Mouse (Mus musculus) olfactory bulb, adult 2 months (tissue): ENCODE measurements around the gene Mtpn.

Source experiments
- CTCF ChIP-seq: fragments of 200-500 bp; IDR thresholded peaks from 2 replicates; pipeline ENCODE4 v1.5.1; 2012; ENCODE audit warnings: low read depth, mild to moderate bottlenecking, low read length, moderate library complexity; ENCODE audit not compliant: insufficient read depth
- POLR2A ChIP-seq: fragments of 200-500 bp; IDR thresholded peaks from 2 replicates; pipeline ENCODE4 v1.6.1; 2012; ENCODE audit warnings: mild to moderate bottlenecking, low read depth, low read length, moderate library complexity; ENCODE audit not compliant: insufficient read depth

DNA sequence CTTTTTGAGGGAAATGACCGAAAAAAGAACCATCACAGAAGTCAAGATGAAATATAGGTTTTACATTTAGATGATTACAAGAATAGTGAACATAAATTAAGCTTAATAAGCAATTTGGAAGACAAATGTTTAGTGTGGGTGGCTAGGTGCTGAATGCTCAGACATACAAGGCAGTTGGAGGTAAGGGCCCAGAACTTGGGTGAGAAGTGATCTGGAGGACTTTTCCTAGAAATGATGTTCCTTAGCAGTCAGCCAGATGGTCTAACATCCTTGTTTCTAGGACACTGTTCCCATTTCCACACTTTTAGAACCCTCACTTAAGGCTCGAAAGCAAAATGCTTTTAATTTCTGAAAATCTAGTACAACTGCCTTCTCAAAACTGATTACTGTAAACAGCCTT, 34.9 kb downstream of the Mtpn start:
- TF ChIP-seq CTCF (no peak), POLR2A (no peak)
